Mouse (Mus musculus) heart, postnatal 0 days (tissue): ENCODE measurements around the gene Kansl1l. TPM values are rescaled to one million over a fixed set of nuclear protein-coding genes. Genes with fewer than 3 reads are reported as not detected.

Experiments
- ATAC-seq: fragments of 200-750 bp; cut with Nextera tagmentation; 2 replicates; pipeline ENCODE4 v1.8.0; 2017; ENCODE audit warnings: low read depth, moderate number of reproducible peaks, moderate library complexity; ENCODE audit not compliant: insufficient read depth
- DNase-seq: peaks from one replicate; pipeline ENCODE4 v3.0.0-alpha.2; 2016; ENCODE audit warnings: low spot score
- H3K27ac ChIP-seq: fragments of 300-500 bp; sonication (generic); 2 replicates; pipeline ENCODE4 v1.5.1; 2014; ENCODE audit warnings: low read depth, mild to moderate bottlenecking
- H3K27me3 ChIP-seq: fragments of 300-500 bp; sonication (generic); 2 replicates; pipeline ENCODE4 v1.6.1; 2014; ENCODE audit warnings: low read length, mixed read lengths; ENCODE audit not compliant: control insufficient read depth, insufficient read depth
- H3K36me3 ChIP-seq: fragments of 300-500 bp; sonication (generic); replicated peaks from 2 replicates; pipeline ENCODE4 v1.6.1; 2014; ENCODE audit warnings: low read length, mixed read lengths; ENCODE audit not compliant: control insufficient read depth, insufficient read depth
- H3K4me1 ChIP-seq: fragments of 300-500 bp; sonication (generic); 2 replicates; pipeline ENCODE4 v1.6.1; 2014; ENCODE audit warnings: antibody characterized with exemption; ENCODE audit not compliant: control insufficient read depth, insufficient read depth
- H3K4me2 ChIP-seq: fragments of 300-500 bp; sonication (generic); 2 replicates; pipeline ENCODE4 v1.6.1; 2014; ENCODE audit warnings: low read depth, mild to moderate bottlenecking, low read length, moderate library complexity
- H3K4me3 ChIP-seq: fragments of 300-500 bp; sonication (generic); 2 replicates; pipeline ENCODE4 v1.5.1; 2014; ENCODE audit warnings: low read depth, low read length
- H3K9ac ChIP-seq: fragments of 300-500 bp; sonication (generic); replicated peaks from 2 replicates; pipeline ENCODE4 v1.6.1; 2014; ENCODE audit warnings: low read depth, low read length, mixed read lengths
- H3K9me3 ChIP-seq: fragments of 300-500 bp; sonication (generic); replicated peaks from 2 replicates; pipeline ENCODE4 v1.6.1; 2016; ENCODE audit warnings: low read length; ENCODE audit not compliant: control insufficient read depth
- CTCF ChIP-seq: IDR thresholded peaks from 2 replicates; pipeline ENCODE4 v1.5.1; 2016; ENCODE audit warnings: antibody characterized with exemption, control low read depth, low read depth
- EP300 ChIP-seq: IDR thresholded peaks from 2 replicates; pipeline ENCODE4 v1.6.1; 2016; ENCODE audit warnings: antibody characterized with exemption, low read depth
- WGBS: fragments of 180-500 bp; shearing (Covaris S2); extraction: QIAGEN DNeasy Blood & Tissue Kit; methylation state at CpG from one replicate; pipeline ENCODE4 v1.1.7; 2014; 5-methylcytosine and 5-hydroxymethylcytosine counted together
- polyA plus RNA-seq: library from polyadenylated mRNA; unstranded; fragments of >200 nt; fragmentation: Nextera tagmentation; extraction: Ambion mirVana; gene quantifications from 2 replicates; pipeline ENCODE4 v1.2.1, GENCODE M21; 2015
- total RNA-seq: library from RNA; depleted of rRNA; stranded (reverse); fragments of >200 nt; gene quantifications from 2 replicates; pipeline ENCODE4 v1.2.3, GENCODE M21; 2014; ENCODE audit warnings: low replicate concordance

Kansl1l gene
- total and polyA plus RNA-seq, 2 experiments from 2014 or later, result 9.6 to 22.5 TPM

- Histone ChIP-seq H3K4me3 (peak overlapping the region; percentile 99), H3K27me3 (no peaks in the 10 kb centered on the region), H3K36me3 (peaks cover 26% of the 10 kb centered on the region), H3K4me2 (peak overlapping the region; percentile 69), H3K9ac (peak overlapping the region; percentile 99), H3K4me1 (peaks cover 17% of the 10 kb centered on the region), H3K9me3 (0 out of 2 replicates have a peak, but pooled peaks cover 4% of the 10 kb centered on the region), H3K27ac (peak overlapping the region; percentile 100)
- TF ChIP-seq CTCF (no peak), EP300 (no peak)
- ATAC-seq, result no peak
- WGBS, result 14% methylated on average over 14 of the region's 14 CpGs
- no peak for DNase-seq
These were observed 44.7 kb upstream of the Kansl1l start for GRCm38 (mm10) chr1:66861764-66862672.

- 94% methylated on average over 4 of the region's 4 CpGs for WGBS
- peaks cover 82% of the 10 kb centered on the region for H3K36me3 ChIP-seq
- TF ChIP-seq EP300, result no peak
- peak; percentile 48 for TF ChIP-seq CTCF
- DNase-seq (no peak), ATAC-seq (no peak)
- H3K4me3 ChIP-seq, result no peak overlapping the region
- no peaks in the 10 kb centered on the region for H3K27me3 ChIP-seq
- no peak overlapping the region for H3K9ac ChIP-seq
- 0 out of 2 replicates have a peak, but pooled peaks cover 5% of the 10 kb centered on the region for H3K9me3 ChIP-seq
- no peak overlapping the region for H3K4me2 ChIP-seq
- no peak overlapping the region for H3K27ac ChIP-seq
- H3K4me1 ChIP-seq, result no peaks in the 10 kb centered on the region
These were observed 30.1 kb upstream of the Kansl1l start for GRCm38 (mm10) chr1:66847506-66847905.

DNA sequence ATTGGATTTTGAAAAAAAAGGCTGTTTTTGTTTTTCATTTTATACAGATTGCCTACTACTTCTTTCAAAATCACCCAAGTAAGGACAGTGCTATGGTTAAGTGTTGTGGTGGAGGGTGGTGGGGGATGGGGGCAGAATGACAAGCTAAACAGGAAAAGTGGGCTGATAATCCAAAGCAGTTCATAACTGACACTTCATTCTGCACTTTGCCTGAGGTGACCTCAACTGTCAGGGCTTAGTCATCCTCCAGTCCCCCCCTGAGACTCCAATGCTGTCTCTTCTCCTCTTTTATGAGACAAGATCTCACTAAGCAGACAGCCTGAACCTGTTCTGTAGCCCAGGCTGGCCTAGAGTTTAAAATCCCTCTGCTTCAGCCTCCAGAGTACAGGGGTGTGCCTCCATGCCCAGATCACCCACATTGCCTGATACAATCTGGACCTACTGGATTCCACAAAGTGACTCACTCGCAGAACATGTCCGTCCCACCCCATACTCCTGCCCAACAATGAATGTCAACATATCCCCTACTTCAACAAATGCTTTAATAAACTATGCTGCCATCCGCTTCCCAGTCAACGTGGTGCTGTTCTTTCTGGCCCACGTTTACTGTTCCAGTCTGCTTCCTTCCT lies 28.4 kb upstream of the Kansl1l start:
- ATAC-seq (no peak; the same call in 1 of the 2 replicates), DNase-seq (no peak)
- WGBS, result 72% methylated on average over 5 of the region's 5 CpGs
- Histone ChIP-seq H3K9me3 (0 out of 2 replicates have a peak, but pooled peaks cover 5% of the 10 kb centered on the region), H3K4me3 (no peak overlapping the region), H3K36me3 (peaks cover 80% of the 10 kb centered on the region), H3K9ac (no peak overlapping the region), H3K4me2 (no peak overlapping the region), H3K4me1 (no peaks in the 10 kb centered on the region), H3K27ac (no peak overlapping the region), H3K27me3 (no peaks in the 10 kb centered on the region)
- no peak for TF ChIP-seq EP300
- no peak for TF ChIP-seq CTCF

DNA sequence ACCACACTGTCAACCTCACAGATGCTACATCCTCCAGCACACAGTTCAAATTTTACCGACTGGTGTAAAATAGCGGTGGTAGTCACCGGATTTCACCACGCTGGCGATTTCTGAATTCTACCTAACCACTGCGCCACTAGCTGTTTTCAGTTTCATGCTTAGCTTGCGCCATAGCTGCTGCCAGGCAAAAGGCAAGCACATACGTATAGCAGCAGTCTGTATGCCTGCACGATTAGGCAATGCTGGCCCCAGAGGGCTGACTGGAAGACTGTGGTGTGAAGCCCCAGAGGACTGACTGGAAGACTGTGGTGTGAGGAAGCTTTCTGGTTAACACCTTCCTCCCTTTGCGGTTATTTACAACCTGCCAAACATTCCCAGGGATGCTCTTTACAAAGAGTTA lies 24.6 kb upstream of the Kansl1l start:
- no peaks in the 10 kb centered on the region for H3K9me3 ChIP-seq
- no peak overlapping the region for H3K4me3 ChIP-seq
- H3K36me3 ChIP-seq, result peaks cover 58% of the 10 kb centered on the region
- ATAC-seq (no peak), DNase-seq (no peak)
- H3K27me3 ChIP-seq, result no peaks in the 10 kb centered on the region
- TF ChIP-seq EP300 (no peak), CTCF (no peak)
- WGBS, result 82% methylated on average over 10 of the region's 10 CpGs
- no peak overlapping the region for H3K4me2 ChIP-seq
- H3K9ac ChIP-seq, result no peak overlapping the region
- H3K4me1 ChIP-seq, result no peaks in the 10 kb centered on the region
- H3K27ac ChIP-seq, result no peak overlapping the region

- TF ChIP-seq CTCF (no peak), EP300 (no peak)
These were observed 24.1 kb upstream of the Kansl1l start for GRCm38 (mm10) chr1:66841510-66841909.

More at GRCm38 (mm10) chr1:66841510-66841909, 24.1 kb upstream of the Kansl1l start:
- DNase-seq (no peak), ATAC-seq (no peak)
- H3K4me1 ChIP-seq, result no peaks in the 10 kb centered on the region
- H3K9ac ChIP-seq, result no peak overlapping the region
- H3K27me3 ChIP-seq, result no peaks in the 10 kb centered on the region
- H3K4me2 ChIP-seq, result no peak overlapping the region
- H3K27ac ChIP-seq, result no peak overlapping the region
- H3K4me3 ChIP-seq, result no peak overlapping the region
- no peaks in the 10 kb centered on the region for H3K9me3 ChIP-seq
- 79% methylated on average over 6 of the region's 6 CpGs for WGBS
- H3K36me3 ChIP-seq, result peaks cover 57% of the 10 kb centered on the region
